Mouse (Mus musculus): ENCODE results near the gene Vmn1r23.
"Not testable (repeated sequence)": the region's sequence is repeated elsewhere in the genome, so short reads cannot be mapped to it uniquely, and the experiment has no call there.

Vmn1r23 gene

GRCm38 (mm10) chr6:57926738-57927137, at the start of gene Vmn1r23:
Gene Vmn1r23, minus strand, starts transcription at chr6:57926838.
- DNase-seq (ENCODE audit: low spot score in 2 of 2) = no peak

GRCm38 (mm10) chr6:57961403-57961802, 34.8 kb upstream of the Vmn1r23 start, which contains the start of gene Vmn1r24:
Gene Vmn1r24, minus strand, starts transcription at chr6:57961503.
- not testable (repeated sequence) for DNase-seq (ENCODE audit: low spot score in 2 of 2)

- no peak for DNase-seq (ENCODE audit: low spot score in 2 of 2)
Observed at GRCm38 (mm10) chr6:57907928-57908327, 18.7 kb downstream of the Vmn1r23 start, which contains the start of gene Vmn1r22. Gene Vmn1r22, minus strand, starts transcription at chr6:57908028.
